Mouse (Mus musculus) v-Abl transformed pro-B cells (cell line): ENCODE measurements around the gene Naa35.

Experiments used
- in situ Hi-C, 2 experiments: fragments of 400-800 bp; cut with MboI; formaldehyde crosslinking; loops; one replicate each; pipeline ENCODE4 v1.15.1; 2025; ENCODE audit not compliant: unreplicated experiment in 2 of 2

Naa35 gene

GRCm38 (mm10) chr13:59634637-59635036 is 49.6 kb downstream of the Naa35 start:
- in situ Hi-C loops = no loop called here

DNA sequence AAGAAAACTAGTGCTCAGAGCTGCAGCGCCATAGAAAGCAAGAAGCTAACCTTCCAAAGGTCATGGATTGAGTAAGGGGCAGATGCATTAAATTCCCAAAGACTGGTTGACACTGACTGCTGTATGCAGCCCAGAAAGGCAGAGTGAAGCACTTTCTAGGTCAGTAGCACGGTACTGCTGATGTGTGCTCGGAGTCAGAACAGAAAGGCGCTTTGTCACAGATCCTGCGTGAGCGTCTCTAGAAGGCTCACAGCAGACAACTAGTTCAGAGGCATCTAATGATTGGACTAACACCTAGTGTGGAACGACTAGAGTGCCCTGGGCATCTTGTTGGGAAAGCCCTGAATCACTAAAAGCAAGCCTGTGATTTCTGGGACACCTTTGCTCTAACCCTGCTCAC is 52.7 kb downstream of the Naa35 start:
- in situ Hi-C loops = no loop called here

- in situ Hi-C loops = loop anchor here in 1 of 2 experiments (5.0 kb wide), 1 partner anchor 88 kb away; no protein-coding TSS in a partner anchor
These were observed 54.5 kb downstream of the Naa35 start for GRCm38 (mm10) chr13:59639368-59640177.

- in situ Hi-C loops = loop anchor here in 1 of 2 experiments (5.0 kb wide), 1 partner anchor 87 kb away; no protein-coding TSS in a partner anchor
These were observed 55.0 kb downstream of the Naa35 start for GRCm38 (mm10) chr13:59640178-59640440.

GRCm38 (mm10) chr13:59642818-59643217 is 57.8 kb downstream of the Naa35 start:
- in situ Hi-C loops = loop anchor here in 1 of 2 experiments (5.0 kb wide), 1 partner anchor 84 kb away; no protein-coding TSS in a partner anchor

GRCm38 (mm10) chr13:59645491-59645890 is 60.4 kb downstream of the Naa35 start:
- in situ Hi-C loops = no loop called here

DNA sequence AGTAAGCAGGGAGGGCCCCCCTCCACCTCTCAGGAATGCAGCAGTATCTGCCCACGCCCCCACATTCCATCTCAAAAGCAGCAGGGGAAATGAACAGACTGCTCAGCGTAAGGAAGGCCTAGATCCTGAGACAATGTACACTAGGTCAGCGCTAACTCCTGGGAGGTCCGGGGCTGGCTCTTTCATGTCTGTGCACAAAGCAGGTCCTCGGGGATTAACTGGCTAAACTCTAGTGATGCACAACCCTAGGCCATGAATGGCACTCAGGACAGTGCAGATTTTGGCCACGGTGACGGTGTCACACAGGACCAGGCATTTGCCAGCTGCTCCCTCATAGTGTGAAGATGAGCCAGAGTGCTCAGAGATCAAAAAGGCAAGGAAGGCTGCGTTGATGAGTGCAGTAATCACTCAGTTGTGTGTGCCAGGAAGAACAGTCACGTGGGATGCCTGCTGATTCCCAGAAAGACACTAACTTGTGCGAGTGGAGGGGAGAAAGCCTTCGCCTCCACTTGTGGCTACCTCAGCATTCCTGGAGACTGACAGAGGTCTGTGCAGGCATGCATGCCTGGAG is 61.7 kb downstream of the Naa35 start:
- in situ Hi-C loops = no loop called here

GRCm38 (mm10) chr13:59647484-59647883 is 62.4 kb downstream of the Naa35 start:
- in situ Hi-C loops = no loop called here

- in situ Hi-C loops = no loop called here
These were observed 63.5 kb downstream of the Naa35 start for GRCm38 (mm10) chr13:59648598-59648997.

GRCm38 (mm10) chr13:59649781-59650180 is 64.7 kb downstream of the Naa35 start:
- in situ Hi-C loops = no loop called here

- in situ Hi-C loops = no loop called here
These were observed 67.6 kb downstream of the Naa35 start for GRCm38 (mm10) chr13:59652651-59653050.

- in situ Hi-C loops = no loop called here
These were observed 68.1 kb downstream of the Naa35 start for GRCm38 (mm10) chr13:59653136-59653535.

- in situ Hi-C loops = no loop called here
These were observed 69.4 kb downstream of the Naa35 start for GRCm38 (mm10) chr13:59654465-59654864.

- in situ Hi-C loops = no loop called here
These were observed 70.8 kb downstream of the Naa35 start for GRCm38 (mm10) chr13:59655718-59656315.

DNA sequence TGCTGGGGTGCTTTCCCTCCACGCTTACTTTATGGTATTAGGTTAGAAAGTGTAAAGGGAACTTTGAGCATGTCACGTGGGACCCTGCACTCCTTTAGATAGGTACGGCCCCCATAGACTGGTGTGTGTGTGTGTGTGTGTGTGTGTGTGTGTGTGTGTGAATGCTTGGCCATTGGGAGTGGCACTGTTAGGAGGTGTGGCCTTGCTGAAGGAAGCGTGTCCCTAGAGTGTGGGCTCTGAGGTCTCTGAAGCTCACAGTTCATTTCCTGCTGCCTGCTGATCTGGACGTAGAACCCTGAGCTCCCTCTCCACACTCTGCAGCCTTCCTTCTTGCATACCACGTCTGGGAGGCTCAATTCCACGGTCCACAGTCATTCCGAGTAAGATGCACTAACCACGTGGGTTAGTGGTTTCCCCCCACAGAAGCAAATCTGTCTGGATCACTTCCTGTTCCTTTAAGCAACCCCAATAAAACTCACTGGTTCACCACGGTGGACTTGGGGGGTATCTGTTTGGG is 71.3 kb downstream of the Naa35 start:
- in situ Hi-C loops = no loop called here

DNA sequence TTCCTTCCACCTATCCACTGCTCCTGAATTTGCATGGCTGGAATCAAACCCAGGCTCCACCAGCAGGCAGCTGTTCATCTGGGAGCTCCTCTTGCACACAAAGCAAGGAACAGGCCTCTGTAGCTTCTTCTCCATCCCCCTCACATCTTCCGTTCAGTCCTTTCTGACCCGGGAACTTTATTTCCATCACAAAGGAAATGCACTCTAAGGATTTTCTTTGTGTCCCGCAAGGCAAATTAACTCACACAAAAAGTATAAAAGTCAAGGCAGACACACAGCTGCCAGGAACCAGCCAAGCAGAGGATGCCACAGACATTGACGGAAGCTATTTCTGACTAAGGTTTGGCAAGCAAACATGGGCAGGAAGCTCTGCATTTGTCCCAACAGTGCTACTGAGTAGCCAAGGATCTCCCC is 71.9 kb downstream of the Naa35 start:
- in situ Hi-C loops = no loop called here

DNA sequence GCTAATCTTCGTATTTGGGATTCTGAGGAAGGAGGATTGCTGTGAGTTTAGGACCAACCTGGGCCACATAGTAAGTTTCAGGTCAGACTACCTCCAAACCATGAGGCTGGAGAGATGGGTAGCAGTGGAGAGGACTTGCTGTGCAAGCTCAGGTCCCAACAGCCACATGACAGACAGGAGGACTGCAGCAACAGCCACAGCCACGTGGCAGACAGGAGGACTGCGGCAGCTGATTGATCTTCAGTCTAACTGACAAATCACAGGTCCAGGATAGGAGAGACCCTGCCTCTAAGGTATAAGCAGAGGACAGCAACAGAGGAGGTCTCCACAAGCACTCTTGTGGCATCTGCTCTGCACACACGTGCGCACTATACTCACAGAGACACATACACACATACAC is 72.7 kb downstream of the Naa35 start:
- in situ Hi-C loops = no loop called here

- in situ Hi-C loops = no loop called here
These were observed 75.3 kb downstream of the Naa35 start for GRCm38 (mm10) chr13:59660371-59660770.

DNA sequence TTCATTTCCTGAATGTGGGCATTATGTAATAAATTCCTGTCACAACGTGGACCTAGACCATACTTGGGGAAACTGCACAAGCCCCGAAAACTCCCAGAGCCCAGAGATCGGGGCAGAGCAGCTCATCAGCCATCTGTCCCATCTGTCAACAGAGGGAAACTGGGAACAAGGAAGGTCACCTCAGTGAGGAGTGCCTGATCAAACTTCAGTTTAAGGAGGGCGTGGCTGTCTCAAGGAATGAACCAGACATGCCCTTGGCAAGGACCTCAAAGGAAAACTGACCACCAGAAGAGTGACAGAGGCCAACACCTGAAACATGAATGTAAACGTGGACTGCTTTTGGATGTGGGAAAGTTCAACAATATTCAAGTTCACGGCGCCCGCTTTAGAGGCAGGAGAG is 76.3 kb downstream of the Naa35 start:
- in situ Hi-C loops = no loop called here

DNA sequence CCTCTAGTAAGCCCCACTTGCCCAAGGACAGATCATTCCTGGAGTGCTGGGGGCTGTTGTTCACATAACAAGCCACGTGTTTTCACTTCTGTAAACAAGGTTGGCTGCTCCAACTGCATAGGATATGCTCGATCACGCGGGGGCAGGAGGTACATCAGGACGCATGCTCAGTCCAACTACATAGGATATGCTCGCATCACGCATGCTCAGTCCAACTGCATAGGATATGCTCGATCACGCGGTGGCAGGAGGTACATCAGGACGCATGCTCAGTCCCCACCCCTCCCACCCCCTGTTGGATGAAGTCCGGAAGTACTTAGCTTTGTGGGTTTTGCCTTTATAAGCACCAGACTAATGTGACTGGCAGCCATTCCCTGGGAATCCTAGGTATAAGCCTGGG is 76.9 kb downstream of the Naa35 start:
- in situ Hi-C loops = no loop called here

DNA sequence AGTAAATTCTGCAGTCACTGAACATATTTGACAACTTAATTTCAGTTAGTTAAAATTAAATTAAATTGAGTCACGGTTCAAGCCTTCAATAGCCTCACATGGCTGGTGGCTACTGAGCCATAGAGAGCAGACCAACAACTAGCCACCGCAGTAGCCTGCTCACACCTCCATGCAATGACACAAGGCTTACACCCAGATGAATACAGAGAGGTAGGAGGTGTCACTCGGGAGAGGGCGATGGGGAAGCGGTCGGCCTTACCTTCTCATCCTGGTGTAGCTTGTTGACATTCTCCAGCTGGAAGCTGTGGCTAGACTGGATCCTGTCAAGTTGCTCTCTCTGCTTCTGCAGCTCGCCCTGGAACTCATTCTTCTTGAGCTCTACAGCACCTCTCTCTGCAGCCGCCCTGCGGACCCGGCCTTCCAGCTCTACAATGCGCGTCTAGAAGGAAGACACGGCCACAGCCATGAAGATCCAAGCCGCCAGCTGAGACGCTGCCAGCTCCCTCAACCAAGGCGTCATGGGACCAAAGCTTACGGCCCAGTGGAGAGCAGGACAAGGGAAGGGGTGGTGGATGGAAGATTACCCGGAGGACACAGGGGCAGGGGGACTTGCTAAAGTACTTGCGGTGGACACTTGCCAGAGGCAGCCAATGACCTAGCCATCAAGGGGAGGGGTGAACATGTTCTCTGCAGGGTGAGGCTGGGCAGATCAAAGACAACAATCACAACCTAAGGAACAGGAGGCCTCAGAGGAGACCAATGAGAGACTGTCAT is 79.1 kb downstream of the Naa35 start:
- in situ Hi-C loops = no loop called here
